Mouse (Mus musculus): ENCODE measurements around the gene Cd248.
"Not testable (repeated sequence)": the region's sequence is repeated elsewhere in the genome, so short reads cannot be mapped to it uniquely, and the experiment has no call there.

Cd248 gene

GRCm38 (mm10) chr19:5073518-5073917, 5.6 kb downstream of the Cd248 start:
- DNase-seq (ENCODE audit: low spot score in 2 of 2): no peak

- DNase-seq (ENCODE audit: low spot score in 2 of 2): no peak
Observed at GRCm38 (mm10) chr19:5079279-5079678, 11.4 kb downstream of the Cd248 start.

GRCm38 (mm10) chr19:5082005-5082404, 14.1 kb downstream of the Cd248 start:
- no peak for DNase-seq (ENCODE audit: low spot score in 2 of 2)

GRCm38 (mm10) chr19:5082596-5082995, 14.7 kb downstream of the Cd248 start:
- DNase-seq (ENCODE audit: low spot score in 2 of 2): no peak

GRCm38 (mm10) chr19:5083961-5084833, 16.3 kb downstream of the Cd248 start:
- DNase-seq (ENCODE audit: low spot score in 2 of 2): no peak

GRCm38 (mm10) chr19:5084834-5085144, 16.9 kb downstream of the Cd248 start:
- no peak for DNase-seq (ENCODE audit: low spot score in 2 of 2)

- DNase-seq (ENCODE audit: low spot score in 2 of 2): no peak
Observed at GRCm38 (mm10) chr19:5085145-5085863, 17.4 kb downstream of the Cd248 start, which contains the start of gene Tmem151a. Tmem151a (minus strand) TSS chr19:5085531.

GRCm38 (mm10) chr19:5086533-5086932, 18.7 kb downstream of the Cd248 start:
- not testable (repeated sequence) for DNase-seq (ENCODE audit: low spot score in 2 of 2)

GRCm38 (mm10) chr19:5087884-5088728, 20.2 kb downstream of the Cd248 start, which contains the start of gene Yif1a:
Yif1a (plus strand) TSS chr19:5088538.
- DNase-seq (ENCODE audit: low spot score in 2 of 2): peak; percentile 79 to 88

- DNase-seq (ENCODE audit: low spot score in 2 of 2): no peak
Observed at GRCm38 (mm10) chr19:5089324-5089723, 21.4 kb downstream of the Cd248 start.

- no peak for DNase-seq (ENCODE audit: low spot score in 2 of 2)
Observed at GRCm38 (mm10) chr19:5092083-5092482, 24.2 kb downstream of the Cd248 start.

- DNase-seq (ENCODE audit: low spot score in 2 of 2): no peak
Observed at GRCm38 (mm10) chr19:5093481-5094242, 25.8 kb downstream of the Cd248 start.

- peak; percentile 98 to 99 for DNase-seq (ENCODE audit: low spot score in 2 of 2)
Observed at GRCm38 (mm10) chr19:5094243-5094632, 26.4 kb downstream of the Cd248 start.

GRCm38 (mm10) chr19:5094746-5095417, 27.0 kb downstream of the Cd248 start:
- no peak for DNase-seq (ENCODE audit: low spot score in 2 of 2)

- no peak for DNase-seq (ENCODE audit: low spot score in 2 of 2)
Observed at GRCm38 (mm10) chr19:5095887-5096474, 28.1 kb downstream of the Cd248 start.

GRCm38 (mm10) chr19:5097521-5098362, 29.9 kb downstream of the Cd248 start:
- no peak for DNase-seq (ENCODE audit: low spot score in 2 of 2)

- no peak for DNase-seq (ENCODE audit: low spot score in 2 of 2)
Observed at GRCm38 (mm10) chr19:5098363-5099143, 30.7 kb downstream of the Cd248 start, which contains the start of gene Cnih2. Cnih2 (minus strand) TSS chr19:5098521.

GRCm38 (mm10) chr19:5106074-5106473, 38.2 kb downstream of the Cd248 start:
- no peak for DNase-seq (ENCODE audit: low spot score in 2 of 2)
